In genomic region chr15:79927637-79928122, GRCm38 (mm10) we compare ENCODE assay signal across 8 mouse cellular contexts. TPM values are rescaled to one million over a fixed set of nuclear protein-coding genes. Genes with fewer than 3 reads are reported as not detected.
DNase-seq lines count a peak whose midpoint lies in the region; ATAC-seq and TF ChIP-seq lines count a peak whose summit lies in the region.

No protein-coding gene starts in this region.

- H3K4me1 ChIP-seq in heart, embryonic 13.5 days, result peaks cover 12% of the 10 kb centered on the region
- H3K4me1 ChIP-seq in liver, embryonic 11.5 days (replicated peaks; ENCODE audit: control insufficient read depth, insufficient read depth, low read length), result peaks cover 15% of the 10 kb centered on the region

- H3K27me3 ChIP-seq in heart, embryonic 13.5 days (replicated peaks), result peaks cover 37% of the 10 kb centered on the region
- H3K27me3 ChIP-seq in liver, embryonic 11.5 days (replicated peaks; ENCODE audit: control insufficient read depth, insufficient read depth, low read length), result peaks cover 10% of the 10 kb centered on the region
- H3K27me3 ChIP-seq in myocyte (ENCODE audit: control insufficient read depth, insufficient read depth, insufficient read length), result no peaks in the 10 kb centered on the region

- no peaks in the 10 kb centered on the region for H3K9me3 ChIP-seq in heart, embryonic 13.5 days
- H3K9me3 ChIP-seq in liver, embryonic 11.5 days (ENCODE audit: control insufficient read depth, low read length), result no peaks in the 10 kb centered on the region

- H3K36me3 ChIP-seq in heart, embryonic 13.5 days, result no peaks in the 10 kb centered on the region
- H3K36me3 ChIP-seq in liver, embryonic 11.5 days (ENCODE audit: control insufficient read depth, insufficient read depth, low read length), result no peaks in the 10 kb centered on the region
- H3K36me3 ChIP-seq in myocyte (ENCODE audit: control insufficient read depth, insufficient read depth), result no peaks in the 10 kb centered on the region

- TF ChIP-seq POLR2A in myocyte (IDR thresholded peaks at IDR 0.05; ENCODE audit: insufficient read length, low read depth), result peak; percentile 67

- ATAC-seq in heart, embryonic 13.5 days (ENCODE audit: extremely low read depth, insufficient number of reproducible peaks, low FRiP score, low TSS enrichment), result peak; percentile 82
- ATAC-seq in liver, embryonic 11.5 days (replicated peaks; ENCODE audit: low FRiP score), result peak; percentile 92

- peak overlapping the region; percentile 72 for H3K27ac ChIP-seq in heart, embryonic 13.5 days (replicated peaks)
- peak overlapping the region; percentile 89 for H3K27ac ChIP-seq in liver, embryonic 11.5 days (ENCODE audit: low read depth, low read length)

- no peaks in the 10 kb centered on the region for H3K79me2 ChIP-seq in myocyte (ENCODE audit: control insufficient read depth, insufficient read depth)

- H3K9ac ChIP-seq in heart, embryonic 13.5 days, result peak overlapping the region; percentile 85
- H3K9ac ChIP-seq in liver, embryonic 11.5 days (ENCODE audit: low read depth, low read length), result peak overlapping the region; percentile 73

- peak overlapping the region; percentile 3 for H3ac ChIP-seq in myocyte (ENCODE audit: control insufficient read depth, insufficient read length)

- under 1% methylated on average over 29 of the region's 29 CpGs for WGBS in heart, embryonic 13.5 days
- under 1% methylated on average over 29 of the region's 29 CpGs for WGBS in liver, embryonic 11.5 days

- H3K4me3 ChIP-seq in heart, embryonic 13.5 days, result peak overlapping the region; percentile 72
- H3K4me3 ChIP-seq in liver, embryonic 11.5 days (ENCODE audit: low read depth, low read length), result peak overlapping the region; percentile 56
- H3K4me3 ChIP-seq in myocyte, result peak overlapping the region; percentile 19

- peak overlapping the region; percentile 96 for H3K4me2 ChIP-seq in heart, embryonic 13.5 days
- peak overlapping the region; percentile 69 for H3K4me2 ChIP-seq in liver, embryonic 11.5 days
- peak overlapping the region; percentile 92 for H3K4me2 ChIP-seq in myocyte (ENCODE audit: low read depth)

- DNase-seq in CD4-positive, CD25-positive, alpha-beta regulatory T cell, adult 2 months (ENCODE audit: low read depth, low spot score), result peak; percentile 99
- DNase-seq in c-Kit-negative CD71-positive TER-119-positive erythroid progenitor cells, embryonic 14.5 days (ENCODE audit: low read depth, low spot score), result peak; percentile 93
- DNase-seq in fat pad, adult 2 months (ENCODE audit: extremely low read depth, low read depth, low spot score), result peak; percentile 40
- peak; percentile 97 for DNase-seq in kidney, postnatal 10 days
- peak; percentile 94 for DNase-seq in liver, embryonic 11.5 days (ENCODE audit: low spot score)
- peak; percentile 99 for DNase-seq in spleen, postnatal 4 days (ENCODE audit: low spot score in 2 of 2)

TF ChIP-seq in myocyte, 11 proteins besides CTCF, POLR2A, EP300 and RAD21:
- TF ChIP-seq REST (IDR thresholded peaks at IDR 0.05; ENCODE audit: insufficient read depth, insufficient read length) (no peak), E2F4 (IDR thresholded peaks at IDR 0.05; ENCODE audit: insufficient read depth) (no peak), TCF3 (IDR thresholded peaks at IDR 0.05; ENCODE audit: insufficient read length, low read depth) (no peak), SRF (IDR thresholded peaks at IDR 0.05; ENCODE audit: control insufficient read depth, insufficient read length, low read depth) (no peak), TCF12 (IDR thresholded peaks at IDR 0.05; ENCODE audit: insufficient read depth, poor library complexity, severe bottlenecking) (no peak), POLR2AphosphoS2 (IDR thresholded peaks at IDR 0.05; ENCODE audit: insufficient read length, low read depth) (peak; percentile 73), MYOG (IDR thresholded peaks at IDR 0.05; ENCODE audit: control insufficient read depth in 1 of 3, insufficient read depth in 1 of 3, insufficient read length in 2 of 3, low read depth in 2 of 3) (no peak), MYOD1 (IDR thresholded peaks at IDR 0.05; ENCODE audit: control insufficient read depth in 1 of 3, insufficient read length in 2 of 3, low read depth in 2 of 3) (no peak), MAX (IDR thresholded peaks at IDR 0.05; ENCODE audit: low read depth) (no peak), USF1 (IDR thresholded peaks at IDR 0.05; ENCODE audit: low read depth) (peak; percentile 89), CEBPB (IDR thresholded peaks at IDR 0.05; ENCODE audit: insufficient read depth, poor library complexity, severe bottlenecking) (no peak)

RNA-seq across cellular contexts. Expression of gene Apobec3, which starts 36.2 kb away (rescaled TPM):
- 13.5 and 13.9 TPM in 2 replicates for polyA plus RNA-seq in heart, embryonic 13.5 days (2015; fragmentation: Nextera tagmentation; extraction: Ambion mirVana)
- polyA plus RNA-seq in liver, embryonic 11.5 days (2014; fragmentation: Nextera tagmentation; extraction: Ambion mirVana), result 72.8 and 76.7 TPM in 2 replicates
- polyA plus RNA-seq in myocyte (2012; fragmentation: generic; extraction: Trizol), result 10.0 TPM

RNA-seq across cellular contexts. Expression of gene Cbx7, which starts 43.2 kb away (rescaled TPM):
- polyA plus RNA-seq in heart, embryonic 13.5 days (2015; fragmentation: Nextera tagmentation; extraction: Ambion mirVana), result 1.5 TPM in 2 replicates
- 2.5 TPM in 2 replicates for polyA plus RNA-seq in liver, embryonic 11.5 days (2014; fragmentation: Nextera tagmentation; extraction: Ambion mirVana)
- 4.7 TPM for polyA plus RNA-seq in myocyte (2012; fragmentation: generic; extraction: Trizol)

Comparison
In these comparisons a context has a peak if more than half of its experiments do, and no peak if none do; other contexts are left out.
1. Peak in every context shown above with its lines: DNase-seq, ATAC-seq, H3K4me3 ChIP-seq and H3K27ac ChIP-seq.
2. DNase-seq: peak in every context shown above with its lines; median percentile 99 in CD4-positive, CD25-positive, alpha-beta regulatory T cell, adult 2 months; 99 in spleen, postnatal 4 days; 97 in kidney, postnatal 10 days; 94 in liver, embryonic 11.5 days; 93 in c-Kit-negative CD71-positive TER-119-positive erythroid progenitor cells, embryonic 14.5 days; 40 in fat pad, adult 2 months.
3. H3K4me3 ChIP-seq: peak in every context shown above with its lines; median percentile 72 in heart, embryonic 13.5 days; 56 in liver, embryonic 11.5 days; 19 in myocyte.